Mouse (Mus musculus): ENCODE data around the gene Etv4. TPM values are rescaled to one million over a fixed set of nuclear protein-coding genes. Genes with fewer than 3 reads are reported as not detected.
A peak's percentile ranks its signal among the peaks of the same experiment; 100 is the strongest.

The Etv4 gene
- total RNA-seq, 2 experiments from 2014 or later = 1.2 to 3.0 TPM

- DNase-seq = no peak
Observed at GRCm38 (mm10) chr11:101786651-101787050, 1.5 kb upstream of the Etv4 start.

- DNase-seq = no peak
Observed at GRCm38 (mm10) chr11:101785852-101786205, 658 bp upstream of the Etv4 start.

- DNase-seq = peak; percentile 36 to 39
Observed at GRCm38 (mm10) chr11:101784488-101785142, 556 bp downstream of the Etv4 start.

- DNase-seq = no peak
Observed at GRCm38 (mm10) chr11:101784072-101784471, 1.1 kb downstream of the Etv4 start.

- DNase-seq = no peak
Observed at GRCm38 (mm10) chr11:101783584-101783983, 1.6 kb downstream of the Etv4 start.

GRCm38 (mm10) chr11:101783135-101783534 lies 2.0 kb downstream of the Etv4 start:
- no peak for DNase-seq

GRCm38 (mm10) chr11:101776846-101777245 lies 8.3 kb downstream of the Etv4 start:
- DNase-seq = no peak

GRCm38 (mm10) chr11:101772449-101772848 lies 12.7 kb downstream of the Etv4 start:
- DNase-seq = peak; percentile 68 to 78

GRCm38 (mm10) chr11:101772027-101772426 lies 13.1 kb downstream of the Etv4 start:
- DNase-seq = no peak

- DNase-seq = no peak
Observed at GRCm38 (mm10) chr11:101770266-101770665, 14.9 kb downstream of the Etv4 start.

GRCm38 (mm10) chr11:101768721-101769120 lies 16.4 kb downstream of the Etv4 start:
- no peak for DNase-seq

- no peak for DNase-seq
Observed at GRCm38 (mm10) chr11:101767326-101767725, 17.8 kb downstream of the Etv4 start.

GRCm38 (mm10) chr11:101764546-101764945 lies 20.6 kb downstream of the Etv4 start:
- no peak for DNase-seq

GRCm38 (mm10) chr11:101763723-101764122 lies 21.4 kb downstream of the Etv4 start:
- no peak for DNase-seq

GRCm38 (mm10) chr11:101759530-101759929 lies 25.6 kb downstream of the Etv4 start:
- DNase-seq = no peak

GRCm38 (mm10) chr11:101758431-101758830 lies 26.7 kb downstream of the Etv4 start:
- no peak for DNase-seq

- DNase-seq = no peak
Observed at GRCm38 (mm10) chr11:101757366-101757765, 27.8 kb downstream of the Etv4 start.

GRCm38 (mm10) chr11:101756616-101757015 lies 28.6 kb downstream of the Etv4 start:
- DNase-seq = peak in 1 of 2 experiments; percentile 62

- no peak for DNase-seq
Observed at GRCm38 (mm10) chr11:101733596-101733995, 51.6 kb downstream of the Etv4 start.

GRCm38 (mm10) chr11:101732518-101733440 lies 52.4 kb downstream of the Etv4 start, which contains the start of gene Dhx8:
Gene Dhx8 (plus strand): TSS chr11:101732919.
- DNase-seq = peak; percentile 96 to 97

GRCm38 (mm10) chr11:101729308-101729707 lies 55.9 kb downstream of the Etv4 start:
- DNase-seq = no peak

GRCm38 (mm10) chr11:101726765-101727164 lies 58.4 kb downstream of the Etv4 start:
- DNase-seq = no peak

- DNase-seq = no peak
Observed at GRCm38 (mm10) chr11:101725043-101725442, 60.1 kb downstream of the Etv4 start.
